Mouse (Mus musculus): ENCODE measurements around the gene Atf7ip2. TPM values are rescaled to one million over a fixed set of nuclear protein-coding genes. Genes with fewer than 3 reads are reported as not detected.
"Not testable (repeated sequence)": the region's sequence is repeated elsewhere in the genome, so short reads cannot be mapped to it uniquely, and the experiment has no call there.

The Atf7ip2 gene
- total and polyA plus RNA-seq, 3 experiments: 0.11 to 0.23 TPM; not detected in 1

DNA sequence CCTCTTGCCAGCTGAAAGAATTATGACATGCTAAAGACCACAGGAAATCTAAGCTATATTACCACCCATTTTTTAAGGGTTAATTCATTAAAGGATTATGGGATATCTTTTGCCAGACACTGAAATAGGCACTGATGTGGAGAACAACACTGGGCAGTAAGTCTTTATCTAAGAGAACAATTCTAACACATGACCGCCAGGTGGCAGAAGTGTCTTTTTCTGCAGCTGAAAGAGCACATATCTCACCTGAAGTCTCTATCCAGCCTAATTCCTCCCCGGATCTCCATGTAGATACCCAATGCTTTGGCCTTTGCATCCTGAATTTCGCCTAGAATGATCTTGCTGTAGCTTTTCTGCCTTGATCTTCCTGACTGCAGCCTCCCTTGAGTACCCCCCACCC, 79.7 kb downstream of the Atf7ip2 start:
- no peaks in the 10 kb centered on the region for H3K36me3 ChIP-seq (ENCODE audit: control insufficient read depth in 1 of 2, insufficient read depth in 2 of 2, low read length in 2 of 2)
- H3K4me1 ChIP-seq (ENCODE audit: control insufficient read depth in 1 of 2, insufficient read depth in 2 of 2, low read length in 2 of 2): no peaks in the 10 kb centered on the region
- H3K27me3 ChIP-seq (ENCODE audit: control insufficient read depth in 1 of 2, insufficient read depth in 2 of 2, low read length in 2 of 2): no peaks in the 10 kb centered on the region
- H3K79me2 ChIP-seq (ENCODE audit: control insufficient read depth, insufficient read depth, low read length, poor library complexity): no peaks in the 10 kb centered on the region
- H3K9me3 ChIP-seq (replicated peaks; ENCODE audit: insufficient read depth, low read length): no peaks in the 10 kb centered on the region
- peak; percentile 74 for DNase-seq (ENCODE audit: low read depth, low spot score)
- no peak overlapping the region for H3K4me3 ChIP-seq (ENCODE audit: control insufficient read depth in 1 of 2, insufficient read depth in 1 of 2, low read depth in 2 of 2, low read length in 2 of 2)
- H3K27ac ChIP-seq (ENCODE audit: control insufficient read depth, low read depth, low read length): no peak overlapping the region
- no peak overlapping the region for H3K9ac ChIP-seq (ENCODE audit: control insufficient read depth, low read depth, low read length, poor library complexity, severe bottlenecking)
- TF ChIP-seq CTCF (IDR thresholded peaks at IDR 0.05 in 2 of 3, conservative IDR thresholded peaks at IDR 0.05 in 1 of 3; ENCODE audit: control insufficient read depth in 1 of 3, insufficient read depth in 1 of 3, low read depth in 2 of 3, low read length in 3 of 3, poor library complexity in 1 of 3, severe bottlenecking in 1 of 3) (peak; percentile 47 to 84 (median 70)), ZC3H11A (IDR thresholded peaks at IDR 0.05; ENCODE audit: low read depth, low read length) (peak; percentile 73), RAD21 (IDR thresholded peaks at IDR 0.05; ENCODE audit: low read depth, low read length) (peak; percentile 85), MYB (IDR thresholded peaks at IDR 0.05; ENCODE audit: low read depth, low read length) (no peak), SMC3 (IDR thresholded peaks at IDR 0.05; ENCODE audit: low read depth, low read length) (peak; percentile 85)

DNA sequence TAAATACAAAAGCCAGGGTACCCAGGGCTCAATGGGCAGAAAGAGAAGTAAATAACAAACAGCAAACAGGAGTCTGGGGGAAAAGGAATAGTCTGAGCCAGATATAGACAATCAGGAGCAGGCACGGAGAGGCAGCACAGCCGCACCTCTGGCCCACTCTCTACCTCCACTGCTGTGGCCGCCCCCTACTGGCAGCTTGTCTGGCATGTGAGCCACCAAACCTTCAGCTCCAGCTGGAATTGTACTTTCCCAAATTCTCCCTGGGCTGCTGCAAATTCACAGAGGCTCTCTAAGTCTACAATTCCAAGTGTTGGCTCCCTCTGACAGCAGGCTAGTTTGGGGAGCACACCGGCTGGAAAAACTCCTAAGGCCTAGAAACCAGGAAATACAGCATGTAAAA, 82.0 kb downstream of the Atf7ip2 start:
- DNase-seq (ENCODE audit: low read depth, low spot score): peak; percentile 21
- no peaks in the 10 kb centered on the region for H3K27me3 ChIP-seq (ENCODE audit: control insufficient read depth in 1 of 2, insufficient read depth in 2 of 2, low read length in 2 of 2)
- no peak overlapping the region for H3K4me3 ChIP-seq (ENCODE audit: control insufficient read depth in 1 of 2, insufficient read depth in 1 of 2, low read depth in 2 of 2, low read length in 2 of 2)
- no peaks in the 10 kb centered on the region for H3K4me1 ChIP-seq (ENCODE audit: control insufficient read depth in 1 of 2, insufficient read depth in 2 of 2, low read length in 2 of 2)
- no peak overlapping the region for H3K27ac ChIP-seq (ENCODE audit: control insufficient read depth, low read depth, low read length)
- H3K9me3 ChIP-seq (replicated peaks; ENCODE audit: insufficient read depth, low read length): no peaks in the 10 kb centered on the region
- TF ChIP-seq CTCF (IDR thresholded peaks at IDR 0.05 in 2 of 3, conservative IDR thresholded peaks at IDR 0.05 in 1 of 3; ENCODE audit: control insufficient read depth in 1 of 3, insufficient read depth in 1 of 3, low read depth in 2 of 3, low read length in 3 of 3, poor library complexity in 1 of 3, severe bottlenecking in 1 of 3) (peak; percentile 32 to 74 (median 53)), E2F4 (IDR thresholded peaks at IDR 0.05; ENCODE audit: borderline replicate concordance, low read depth, low read length) (no peak), SMC3 (IDR thresholded peaks at IDR 0.05; ENCODE audit: low read depth, low read length) (peak; percentile 23), MAFK (IDR thresholded peaks at IDR 0.05; ENCODE audit: borderline replicate concordance, low read depth, low read length) (no peak)
- H3K36me3 ChIP-seq (ENCODE audit: control insufficient read depth in 1 of 2, insufficient read depth in 2 of 2, low read length in 2 of 2): no peaks in the 10 kb centered on the region
- H3K9ac ChIP-seq (ENCODE audit: control insufficient read depth, low read depth, low read length, poor library complexity, severe bottlenecking): no peak overlapping the region
- no peaks in the 10 kb centered on the region for H3K79me2 ChIP-seq (ENCODE audit: control insufficient read depth, insufficient read depth, low read length, poor library complexity)

DNA sequence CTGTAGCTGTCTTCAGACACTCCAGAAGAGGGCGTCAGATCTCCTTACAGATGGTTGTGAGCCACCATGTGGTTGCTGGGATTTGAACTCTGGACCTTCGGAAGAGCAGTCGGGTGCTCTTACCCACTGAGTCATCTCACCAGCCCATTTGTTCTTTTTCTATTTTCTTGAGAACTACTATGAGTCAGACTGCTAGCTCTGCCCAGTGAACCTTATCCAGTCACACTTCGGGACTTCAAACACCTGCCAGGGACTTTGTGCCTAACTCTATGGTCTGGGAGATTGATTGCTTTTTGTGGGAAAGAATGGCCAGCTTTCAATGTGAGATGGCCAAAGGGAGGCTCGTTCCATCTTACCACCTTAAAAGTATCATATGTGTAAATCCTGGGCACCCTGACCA, 84.3 kb downstream of the Atf7ip2 start:
- H3K27me3 ChIP-seq (ENCODE audit: control insufficient read depth in 1 of 2, insufficient read depth in 2 of 2, low read length in 2 of 2); H3K27ac ChIP-seq (ENCODE audit: control insufficient read depth, low read depth, low read length); DNase-seq (ENCODE audit: low read depth, low spot score); H3K4me1 ChIP-seq (ENCODE audit: control insufficient read depth in 1 of 2, insufficient read depth in 2 of 2, low read length in 2 of 2); H3K79me2 ChIP-seq (ENCODE audit: control insufficient read depth, insufficient read depth, low read length, poor library complexity); H3K9ac ChIP-seq (ENCODE audit: control insufficient read depth, low read depth, low read length, poor library complexity, severe bottlenecking); H3K9me3 ChIP-seq (replicated peaks; ENCODE audit: insufficient read depth, low read length); H3K36me3 ChIP-seq (ENCODE audit: control insufficient read depth in 1 of 2, insufficient read depth in 2 of 2, low read length in 2 of 2); H3K4me3 ChIP-seq (ENCODE audit: control insufficient read depth in 1 of 2, insufficient read depth in 1 of 2, low read depth in 2 of 2, low read length in 2 of 2): not testable (repeated sequence)

DNA sequence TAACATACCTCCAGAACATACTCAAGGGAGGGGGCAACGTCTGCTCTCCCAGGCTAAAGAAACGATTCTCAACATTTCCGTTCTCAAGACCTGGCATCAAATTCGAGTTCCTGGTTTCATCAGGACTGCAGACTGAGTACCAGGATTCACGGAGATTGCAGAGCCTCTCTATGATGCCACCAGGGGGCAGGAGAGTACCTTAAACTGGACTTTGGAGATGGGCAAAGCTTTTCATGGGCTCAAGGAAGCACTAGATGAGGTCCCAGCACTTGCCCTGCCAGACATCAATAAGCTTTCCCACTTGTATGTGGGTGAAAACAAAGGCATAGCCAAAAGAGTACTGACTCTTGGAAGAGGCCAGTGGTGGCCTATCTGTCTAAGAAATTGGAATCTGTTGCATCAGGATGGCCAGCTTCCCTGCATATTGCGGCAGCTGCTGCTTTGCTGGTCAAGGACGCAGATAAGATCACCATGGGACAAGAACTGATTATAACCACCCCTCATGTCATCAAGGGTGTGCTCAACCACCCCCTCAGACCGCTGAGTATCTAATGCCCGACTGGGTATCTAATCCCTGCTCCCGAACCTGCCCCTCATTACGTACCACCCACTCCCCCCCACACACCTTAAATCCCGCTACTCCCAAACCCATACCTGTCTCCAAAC, 87.9 kb downstream of the Atf7ip2 start:
- no peaks in the 10 kb centered on the region for H3K4me1 ChIP-seq (ENCODE audit: control insufficient read depth in 1 of 2, insufficient read depth in 2 of 2, low read length in 2 of 2)
- no peaks in the 10 kb centered on the region for H3K36me3 ChIP-seq (ENCODE audit: control insufficient read depth in 1 of 2, insufficient read depth in 2 of 2, low read length in 2 of 2)
- no peaks in the 10 kb centered on the region for H3K79me2 ChIP-seq (ENCODE audit: control insufficient read depth, insufficient read depth, low read length, poor library complexity)
- no peaks in the 10 kb centered on the region for H3K9me3 ChIP-seq (replicated peaks; ENCODE audit: insufficient read depth, low read length)
- H3K4me3 ChIP-seq (ENCODE audit: control insufficient read depth in 1 of 2, insufficient read depth in 1 of 2, low read depth in 2 of 2, low read length in 2 of 2): no peak overlapping the region
- no peak overlapping the region for H3K27ac ChIP-seq (ENCODE audit: control insufficient read depth, low read depth, low read length)
- no peak for TF ChIP-seq USF2 (IDR thresholded peaks at IDR 0.05; ENCODE audit: borderline replicate concordance in 1 of 2, insufficient read depth in 1 of 2, low read depth in 1 of 2, low read length in 2 of 2)
- TF ChIP-seq RCOR1 (IDR thresholded peaks at IDR 0.05; ENCODE audit: low read depth, low read length): no peak
- no peak for TF ChIP-seq TAL1 (IDR thresholded peaks at IDR 0.05; ENCODE audit: low read length)
- TF ChIP-seq RAD21 (IDR thresholded peaks at IDR 0.05; ENCODE audit: low read depth, low read length): peak; percentile 88
- TF ChIP-seq ZC3H11A (IDR thresholded peaks at IDR 0.05; ENCODE audit: low read depth, low read length): peak; percentile 89
- peak; percentile 66 to 92 (median 68) for TF ChIP-seq CTCF (IDR thresholded peaks at IDR 0.05 in 2 of 3, conservative IDR thresholded peaks at IDR 0.05 in 1 of 3; ENCODE audit: control insufficient read depth in 1 of 3, insufficient read depth in 1 of 3, low read depth in 2 of 3, low read length in 3 of 3, poor library complexity in 1 of 3, severe bottlenecking in 1 of 3)
- TF ChIP-seq MAX (IDR thresholded peaks at IDR 0.05; ENCODE audit: low read length): no peak
- TF ChIP-seq CHD2 (IDR thresholded peaks at IDR 0.05; ENCODE audit: low read length): no peak
- TF ChIP-seq SMC3 (IDR thresholded peaks at IDR 0.05; ENCODE audit: low read depth, low read length): peak; percentile 95
- TF ChIP-seq ELF1 (IDR thresholded peaks at IDR 0.05; ENCODE audit: low read depth, low read length): no peak
- no peak overlapping the region for H3K9ac ChIP-seq (ENCODE audit: control insufficient read depth, low read depth, low read length, poor library complexity, severe bottlenecking)
- peak; percentile 69 for DNase-seq (ENCODE audit: low read depth, low spot score)
- H3K27me3 ChIP-seq (ENCODE audit: control insufficient read depth in 1 of 2, insufficient read depth in 2 of 2, low read length in 2 of 2): no peaks in the 10 kb centered on the region
